Mouse (Mus musculus) thymus, postnatal 36 days (tissue): ENCODE data around the gene Tnnt1.

Source experiments
- DNase-seq, 2 experiments: peaks; one replicate each; pipeline ENCODE4 v3.0.0; 2022; ENCODE audit warnings: mixed read lengths in 2 of 2

Gene Tnnt1

DNA sequence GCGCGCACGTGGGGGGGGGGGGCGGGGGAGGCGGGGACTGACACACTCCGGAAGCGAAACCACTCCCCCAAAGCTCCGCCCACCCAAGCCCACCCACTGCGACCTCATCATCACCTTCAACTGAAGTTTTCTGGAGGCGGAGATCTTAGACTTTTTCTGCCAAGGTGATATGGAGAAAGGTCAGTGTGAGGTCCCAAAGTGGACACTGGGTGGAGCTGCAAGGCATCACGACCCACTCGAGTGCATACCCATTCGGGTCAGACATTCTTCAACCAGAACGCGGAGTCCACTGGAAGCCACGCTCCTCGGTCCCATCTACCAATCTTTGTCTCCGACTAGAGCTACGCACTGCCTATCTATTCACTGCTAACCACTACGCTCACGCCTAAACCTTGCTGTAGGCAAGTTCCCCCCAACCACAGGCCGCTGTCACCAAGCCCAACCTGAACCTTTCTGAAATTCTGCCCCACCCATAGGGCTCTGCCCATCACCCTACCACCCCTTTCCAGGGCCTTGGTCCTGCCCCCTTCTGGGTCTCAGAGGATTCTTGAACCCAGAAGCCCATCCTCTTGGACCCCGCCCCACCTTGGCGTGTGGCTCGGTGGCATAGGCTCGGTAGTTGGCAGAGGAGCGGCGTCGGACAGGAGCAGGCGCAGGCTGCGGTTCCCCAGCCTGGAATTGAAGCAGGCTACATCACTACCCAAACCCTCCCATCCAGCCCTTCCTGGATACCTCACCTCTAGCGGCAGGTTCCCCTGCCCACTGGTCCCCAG lies 5.2 kb upstream of the Tnnt1 start:
- DNase-seq = peak; percentile 25 to 43

DNA sequence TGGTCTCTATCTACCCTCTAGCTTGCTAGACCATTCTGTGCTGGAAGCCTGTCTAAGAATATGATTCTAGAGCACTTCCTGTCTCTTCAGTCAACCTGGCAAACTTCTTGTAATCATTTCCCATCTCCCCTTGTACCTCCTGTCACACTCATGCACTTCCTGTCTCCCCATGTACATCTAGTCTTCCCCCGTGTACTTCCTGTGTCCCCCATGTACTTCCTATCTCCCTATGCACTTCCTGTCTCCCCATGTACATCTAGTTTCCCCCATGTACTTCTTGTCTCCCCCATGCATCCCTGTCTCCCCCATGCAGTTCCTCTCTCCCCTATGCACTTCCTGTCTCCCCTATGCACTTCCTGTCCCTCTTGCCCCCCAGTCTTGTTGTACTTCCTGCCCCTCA lies 2.3 kb upstream of the Tnnt1 start:
- no peak for DNase-seq

DNA sequence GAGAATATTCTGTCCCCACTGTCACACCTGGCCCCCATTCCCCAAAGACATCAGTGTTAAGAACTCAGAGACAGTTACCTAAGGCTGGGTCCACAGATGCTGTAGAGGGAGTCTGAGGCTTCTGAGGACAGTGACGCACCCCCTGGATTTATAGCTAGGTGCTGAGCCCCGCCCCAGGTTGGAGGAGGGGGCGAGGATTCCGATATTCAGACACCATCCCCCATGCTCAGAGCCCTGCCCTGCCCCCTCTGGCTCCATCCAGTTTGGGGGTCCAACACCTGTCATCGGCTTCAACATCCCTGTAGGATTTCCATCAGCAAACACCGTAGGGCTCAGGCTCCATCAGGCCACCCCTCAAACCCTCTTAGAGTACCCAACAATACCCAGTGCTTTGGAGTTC lies 329 bp downstream of the Tnnt1 start:
- DNase-seq = no peak

DNA sequence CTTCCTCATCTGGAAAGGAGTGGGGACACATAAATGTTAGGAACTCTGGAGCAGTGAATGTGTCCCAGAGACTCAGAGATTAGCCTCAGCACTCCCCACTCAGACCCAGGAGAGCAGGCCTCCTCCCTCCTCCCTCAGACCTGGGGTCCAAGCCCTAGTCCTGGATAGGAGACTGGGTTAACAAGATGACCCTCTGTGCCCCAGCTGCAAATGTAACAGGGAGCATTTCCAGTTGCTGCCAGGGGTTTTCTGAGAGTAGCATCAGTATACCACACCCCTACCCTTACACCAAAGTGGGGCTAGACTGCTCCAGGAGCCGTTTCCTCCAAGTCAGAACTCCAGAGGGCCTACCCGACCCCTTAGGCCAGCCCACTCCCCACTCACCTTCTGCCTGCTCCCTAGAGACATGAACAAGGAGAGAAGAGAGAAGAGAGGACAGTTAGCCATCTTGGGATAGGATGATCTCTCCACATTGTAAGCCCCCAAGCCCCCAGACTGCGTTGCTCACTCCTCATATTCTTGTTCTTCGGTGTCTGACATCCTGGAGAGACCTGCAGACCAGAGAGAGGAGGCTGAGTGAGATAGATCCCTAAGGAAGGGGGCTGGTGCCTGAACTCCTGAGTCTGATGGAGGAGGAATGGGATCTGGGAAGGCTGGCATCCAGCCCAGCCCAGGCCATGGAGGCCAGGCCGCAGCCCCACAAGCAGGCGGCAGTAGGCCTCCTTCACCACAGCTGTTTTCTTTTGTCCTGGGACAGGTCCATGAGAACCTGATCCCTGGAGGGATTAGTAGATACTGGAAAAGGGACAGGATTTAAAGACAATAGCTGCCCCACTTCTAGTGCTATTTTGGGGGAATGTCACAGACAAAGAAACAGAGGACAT lies 2.1 kb downstream of the Tnnt1 start:
- DNase-seq = no peak

DNA sequence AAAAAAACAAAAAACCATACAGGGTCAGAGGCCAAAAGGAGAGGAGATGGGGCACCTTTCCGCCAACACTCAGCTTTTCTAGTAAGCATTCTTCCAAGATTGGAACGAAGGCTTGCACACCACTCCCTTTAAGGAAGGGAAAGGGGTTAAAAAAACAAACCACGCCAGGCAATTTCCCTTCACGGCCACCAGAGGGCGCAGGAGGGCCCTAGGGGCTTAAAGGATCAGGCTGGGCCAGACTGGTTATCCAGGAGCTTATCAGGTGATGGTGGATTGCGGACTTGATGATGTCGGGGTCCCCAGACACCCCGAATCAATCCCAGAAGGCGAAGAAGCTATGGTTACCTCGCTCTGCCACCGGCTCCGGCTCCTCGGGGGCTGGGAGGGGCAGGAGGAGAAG lies 2.9 kb downstream of the Tnnt1 start:
- DNase-seq = peak; percentile 26 to 33

DNA sequence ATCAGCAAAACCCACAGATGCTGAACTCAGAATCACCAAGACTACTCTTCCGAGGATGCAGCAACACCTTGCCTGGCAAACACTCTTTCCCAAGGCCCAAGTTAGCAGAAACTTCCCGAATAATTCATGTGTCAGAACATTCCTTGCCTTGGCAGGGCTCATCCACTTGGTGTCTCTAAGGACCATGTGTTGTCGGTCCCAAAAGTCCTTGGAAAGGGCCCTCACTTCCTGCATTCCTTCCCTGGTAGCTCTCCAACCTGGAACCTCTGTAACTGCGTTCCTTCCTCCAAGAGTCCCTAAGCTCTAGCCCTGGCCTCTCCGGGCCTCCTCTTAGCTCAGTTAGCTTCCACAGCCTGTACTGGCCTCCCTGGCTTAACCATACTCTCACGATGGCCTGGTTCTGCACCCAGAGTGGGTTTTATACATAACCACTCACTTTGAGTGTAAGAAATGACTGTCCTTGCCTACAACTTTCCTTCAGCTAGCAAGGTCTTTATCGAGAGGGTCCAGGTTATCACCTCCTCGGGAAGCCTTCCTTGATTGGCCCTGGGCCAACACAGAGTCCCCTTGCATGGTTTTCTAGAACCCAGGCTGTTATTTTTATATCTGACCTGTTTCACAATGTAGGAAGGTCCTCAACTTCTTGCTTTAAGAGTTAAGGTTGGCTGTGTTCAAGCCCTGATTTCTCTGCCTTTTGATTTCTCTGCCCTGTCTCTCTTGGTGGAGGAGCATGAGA lies 4.5 kb downstream of the Tnnt1 start:
- no peak for DNase-seq

DNA sequence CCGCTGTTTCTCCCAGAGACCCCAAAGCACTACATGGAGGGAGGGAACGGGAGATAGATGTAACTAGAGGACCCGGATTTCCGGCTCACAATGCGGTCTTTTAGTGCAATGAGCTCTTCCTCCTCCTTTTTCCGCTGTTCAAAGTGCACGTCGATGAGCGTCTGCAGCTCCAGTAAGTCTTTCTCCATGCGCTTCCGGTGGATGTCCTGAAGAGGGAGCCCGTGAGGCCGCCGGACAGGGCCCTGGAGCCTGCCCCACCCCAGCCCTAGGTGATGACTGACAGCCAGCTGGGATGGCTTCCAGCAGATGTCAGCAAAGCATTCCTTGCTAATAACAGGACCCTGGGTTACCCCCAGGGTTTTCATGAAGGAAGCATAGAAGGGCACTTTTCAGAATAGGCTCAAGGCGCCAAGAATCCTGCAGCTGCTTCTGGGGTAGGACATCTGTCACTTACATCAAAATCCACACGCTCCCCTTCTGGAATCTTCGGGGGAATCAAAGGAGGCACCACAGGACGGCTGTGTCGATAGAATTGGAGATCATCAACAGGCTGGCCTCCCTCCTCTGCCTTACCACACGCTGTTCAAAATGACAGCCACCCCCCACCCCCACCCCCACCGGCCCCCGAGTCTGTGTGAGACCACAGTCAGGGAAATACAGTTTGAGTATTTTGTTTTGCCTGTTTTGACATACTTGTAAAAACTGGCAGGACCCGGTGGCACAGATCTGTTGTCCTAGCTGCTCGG lies 6.1 kb downstream of the Tnnt1 start:
- peak; percentile 66 to 83 for DNase-seq

DNA sequence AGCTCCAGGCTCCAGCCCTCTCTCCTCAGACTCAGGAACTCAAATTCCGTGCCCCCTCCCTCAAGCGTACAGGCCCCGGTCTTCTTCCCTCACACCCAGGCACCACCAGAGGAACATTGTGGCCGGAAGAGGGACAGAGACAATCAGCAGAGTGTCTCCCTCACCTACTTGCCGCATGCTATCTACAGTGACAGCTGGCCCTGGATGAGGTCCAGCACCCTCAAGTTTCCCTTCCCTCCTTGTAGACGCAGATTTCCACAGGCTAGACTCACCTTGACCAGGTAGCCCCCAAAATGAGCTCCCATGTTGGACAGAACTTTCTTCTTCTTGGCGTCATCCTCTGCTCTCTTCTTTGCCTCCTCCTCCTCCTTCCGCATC lies 7.5 kb downstream of the Tnnt1 start:
- DNase-seq = no peak

DNA sequence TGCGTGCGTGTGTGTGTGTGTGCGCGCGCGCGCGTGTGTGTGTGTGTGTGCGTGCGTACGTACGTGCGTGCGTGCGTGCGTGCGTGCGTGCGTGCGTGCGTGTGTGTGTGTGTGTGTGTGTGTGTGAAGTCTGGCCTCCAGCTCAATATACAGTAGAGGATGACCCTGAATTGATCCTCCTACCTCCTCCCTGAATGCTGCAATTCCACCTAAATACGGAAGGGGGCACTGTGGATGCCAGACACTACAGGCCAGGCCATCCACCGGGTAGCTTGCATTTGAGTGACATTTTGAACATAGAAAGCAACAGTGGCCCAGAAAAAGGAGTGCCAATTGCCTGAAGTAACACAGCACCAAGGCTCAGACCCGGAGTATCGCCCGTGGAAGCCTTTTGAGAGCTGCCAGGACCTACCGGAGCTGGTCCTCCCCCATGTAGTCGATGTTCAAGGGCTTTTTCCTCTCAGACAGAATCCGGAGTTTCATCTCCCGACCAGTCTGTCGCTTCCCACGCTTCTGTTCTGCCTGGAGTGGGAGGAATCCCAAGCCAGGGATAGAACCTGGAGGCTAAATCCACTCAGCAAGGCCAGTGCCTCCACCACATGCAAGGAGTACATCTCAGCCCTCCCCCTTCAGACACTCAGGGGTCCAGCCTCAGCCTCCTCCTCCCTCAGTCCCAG lies 8.0 kb downstream of the Tnnt1 start:
- DNase-seq = no peak

DNA sequence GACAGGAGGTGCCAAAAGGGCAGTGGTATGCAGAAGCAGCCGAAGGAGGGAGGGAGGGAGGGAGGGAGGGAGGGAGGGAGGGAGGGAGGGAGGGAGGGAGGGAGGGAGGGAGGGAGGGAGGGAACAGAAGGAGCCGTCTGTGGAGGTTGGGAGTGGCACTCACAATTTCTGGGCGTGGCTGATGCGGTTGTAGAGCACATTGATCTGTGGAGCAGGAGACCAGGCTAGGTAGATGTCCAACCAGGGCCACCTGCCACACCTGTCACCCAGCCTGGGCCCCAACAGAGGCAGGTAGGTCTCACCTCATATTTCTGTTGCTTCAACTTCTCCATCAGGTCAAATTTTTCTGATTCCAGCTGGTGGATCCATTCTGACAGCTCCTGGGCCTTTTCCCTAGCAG lies 9.0 kb downstream of the Tnnt1 start:
- no peak for DNase-seq

DNA sequence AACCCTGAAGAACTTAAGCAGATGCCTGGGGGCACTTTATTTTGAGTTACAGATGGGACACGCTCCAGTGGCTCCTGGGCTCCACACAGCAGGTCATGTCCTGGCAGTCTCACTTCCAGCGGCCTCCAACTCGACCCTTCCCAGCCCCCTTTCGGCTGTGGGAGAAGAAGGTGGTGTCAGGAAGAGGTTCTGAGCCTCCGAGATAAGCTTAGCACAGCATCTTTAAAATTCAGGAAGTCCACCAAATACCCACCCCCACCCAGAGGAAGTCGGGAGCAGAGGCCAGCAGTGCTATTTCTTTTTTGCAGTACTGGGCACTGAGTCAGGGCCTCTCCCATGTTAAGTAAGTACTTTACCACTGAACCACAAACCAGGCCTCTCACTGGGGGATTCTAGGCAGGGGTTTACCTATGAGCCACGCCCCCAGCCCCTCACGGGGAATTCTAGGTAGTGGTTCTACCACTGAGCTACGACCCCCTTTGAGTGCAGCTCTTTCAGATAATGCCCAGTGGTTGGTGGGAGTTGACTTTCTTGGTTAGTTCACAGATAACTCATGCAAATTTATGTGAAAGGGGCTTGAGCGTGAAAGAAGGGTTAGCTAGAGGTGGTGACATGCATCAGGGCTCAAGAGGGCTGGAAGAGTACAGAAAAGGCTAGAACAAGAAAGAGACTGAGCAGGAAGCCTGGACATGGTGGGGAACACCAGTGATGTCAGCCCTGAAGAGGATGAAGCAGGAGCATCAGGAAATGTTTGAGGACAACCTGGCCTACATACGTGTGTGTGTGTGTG lies 11.3 kb downstream of the Tnnt1 start:
- DNase-seq = no peak

DNA sequence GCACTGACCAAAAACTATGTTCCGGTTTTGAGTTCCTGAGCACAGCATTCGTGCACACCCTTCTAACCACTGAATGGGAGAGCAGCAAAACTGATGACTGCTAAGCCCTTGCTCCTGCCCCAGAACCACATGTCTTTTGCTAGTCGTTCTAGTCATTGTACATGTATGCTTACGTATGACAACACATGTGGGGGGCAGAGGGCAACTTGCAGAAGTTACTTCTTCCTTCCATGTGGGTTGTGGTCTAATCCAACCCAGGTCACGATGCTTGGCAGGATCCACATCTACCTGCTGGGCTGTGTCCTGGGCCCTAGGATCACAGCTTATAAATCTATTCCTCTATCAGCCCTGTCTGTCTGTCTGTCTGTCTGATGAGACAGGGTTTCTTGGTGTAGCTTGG lies 12.3 kb downstream of the Tnnt1 start:
- no peak for DNase-seq

DNA sequence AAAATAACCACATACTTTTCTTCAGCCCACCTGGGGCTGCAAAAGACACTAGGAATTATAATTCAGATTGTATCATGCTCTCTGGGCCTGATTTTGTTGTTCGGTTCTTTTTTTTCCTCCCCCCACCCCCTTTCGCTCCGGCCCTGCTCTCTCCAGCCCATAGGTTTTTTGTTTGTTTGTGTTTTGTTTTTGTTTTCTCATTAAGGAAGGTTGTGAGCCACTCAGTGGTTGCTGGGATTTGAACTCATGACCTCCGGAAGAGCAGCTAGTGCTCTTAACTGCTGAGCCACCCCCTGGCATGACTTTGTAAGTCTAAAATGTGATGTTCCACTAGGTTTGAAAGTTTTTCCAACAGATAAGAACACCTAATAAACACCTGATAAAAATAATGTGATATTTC lies 13.1 kb downstream of the Tnnt1 start:
- no peak for DNase-seq

DNA sequence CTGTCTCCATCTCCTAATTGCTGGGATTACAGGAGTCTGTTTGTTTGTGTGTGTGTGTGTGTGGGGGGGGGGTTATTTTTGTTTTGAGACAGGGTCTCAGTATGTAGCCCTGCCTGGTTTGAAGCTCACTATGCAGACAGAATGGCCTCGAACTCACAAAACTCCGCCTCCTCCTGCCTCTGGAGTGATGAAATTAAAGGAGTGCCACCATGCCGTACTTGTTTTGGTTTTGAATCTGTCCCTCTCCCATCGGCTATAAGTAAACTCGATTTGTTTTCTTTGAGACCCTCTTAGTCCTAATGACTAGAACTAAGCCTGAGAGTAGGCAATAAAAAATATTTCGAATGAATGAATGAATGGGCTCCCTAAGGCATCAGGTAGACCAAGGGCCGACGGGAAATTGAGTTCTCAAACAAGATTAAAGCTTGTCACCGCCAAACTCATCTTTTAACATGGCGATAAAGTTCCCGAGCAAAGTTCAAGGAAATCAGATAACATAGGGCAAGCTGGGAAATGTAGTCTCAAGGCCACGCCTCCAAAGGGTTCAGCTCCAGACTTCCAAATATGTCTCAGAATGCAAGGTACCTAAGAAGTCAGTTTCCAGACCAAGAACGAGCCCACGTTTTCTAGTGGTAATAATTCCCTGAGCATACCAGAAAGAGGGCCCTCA lies 13.6 kb downstream of the Tnnt1 start:
- DNase-seq = no peak

DNA sequence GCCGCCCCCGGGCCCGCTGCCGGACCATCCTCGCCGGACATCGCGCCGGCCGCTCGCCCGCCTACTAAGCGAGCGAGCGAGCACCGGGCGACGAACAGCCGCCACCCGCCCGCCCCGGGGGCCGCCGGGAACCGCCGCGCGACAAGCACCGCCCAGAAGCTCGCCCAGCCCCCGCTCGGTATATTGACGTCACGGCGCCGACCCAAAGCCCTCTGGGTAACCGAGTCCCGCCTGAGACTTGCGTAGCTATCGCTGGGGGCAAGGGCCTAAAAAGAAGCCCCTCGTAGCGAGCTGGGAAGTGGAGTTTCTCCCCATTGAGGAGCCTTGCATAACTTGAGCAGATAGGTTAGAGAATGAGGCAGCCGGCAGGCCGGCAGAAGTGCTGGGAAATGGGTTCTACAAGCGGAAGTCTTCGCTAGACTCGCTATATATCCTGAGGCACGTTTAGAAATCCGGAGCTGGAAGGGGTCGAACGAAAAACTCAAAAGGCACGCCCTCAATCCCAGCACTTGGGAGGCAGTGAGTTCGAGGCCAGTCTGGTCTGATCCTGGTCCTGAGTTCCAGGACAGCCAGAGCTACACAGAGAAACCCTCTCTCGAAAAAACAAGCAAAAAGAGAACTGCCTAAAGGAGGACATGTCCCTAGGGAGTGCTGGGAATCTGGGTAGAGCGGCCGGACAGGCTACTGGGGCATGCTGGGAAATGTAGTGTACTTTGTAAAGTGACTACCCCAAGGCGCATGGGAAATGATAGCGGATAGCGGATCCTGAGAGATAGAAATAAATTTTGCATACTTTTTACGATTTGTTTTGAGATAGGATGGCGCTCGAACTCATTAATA lies 14.4 kb downstream of the Tnnt1 start, which contains the start of gene Ppp1r12c:
Gene Ppp1r12c (minus strand): TSS at position 123 of the 840 bp plus-strand sequence.
- DNase-seq = peak; percentile 94

DNA sequence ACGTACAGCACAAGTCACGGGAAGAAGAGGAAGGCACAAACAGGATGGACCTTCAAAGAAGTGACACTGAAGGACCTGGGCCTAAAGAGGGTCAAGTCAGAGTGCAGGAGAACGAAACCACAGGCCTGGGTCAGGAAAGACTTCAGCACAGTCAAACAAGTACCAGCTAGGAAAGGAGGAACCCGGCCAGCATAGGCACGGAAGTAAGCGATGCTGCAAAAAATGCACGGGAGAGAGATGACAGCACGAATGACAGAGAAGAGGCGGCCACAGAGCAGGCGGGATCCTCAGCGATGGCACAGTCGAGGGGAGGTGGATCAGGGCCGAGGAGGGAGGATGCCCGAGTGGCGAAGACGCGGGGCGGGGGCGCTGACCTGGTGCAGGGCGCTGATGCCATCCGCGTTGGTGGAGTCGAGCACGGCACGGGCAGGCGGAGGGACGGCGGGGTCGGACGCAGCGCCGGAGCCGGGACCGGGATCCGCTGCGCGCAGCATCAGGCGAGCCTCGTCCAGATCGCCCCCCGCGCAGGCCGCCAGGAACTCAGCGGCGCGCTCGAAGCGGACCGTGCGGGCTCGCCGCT lies 15.2 kb downstream of the Tnnt1 start:
- DNase-seq = peak; percentile 47 to 68

DNA sequence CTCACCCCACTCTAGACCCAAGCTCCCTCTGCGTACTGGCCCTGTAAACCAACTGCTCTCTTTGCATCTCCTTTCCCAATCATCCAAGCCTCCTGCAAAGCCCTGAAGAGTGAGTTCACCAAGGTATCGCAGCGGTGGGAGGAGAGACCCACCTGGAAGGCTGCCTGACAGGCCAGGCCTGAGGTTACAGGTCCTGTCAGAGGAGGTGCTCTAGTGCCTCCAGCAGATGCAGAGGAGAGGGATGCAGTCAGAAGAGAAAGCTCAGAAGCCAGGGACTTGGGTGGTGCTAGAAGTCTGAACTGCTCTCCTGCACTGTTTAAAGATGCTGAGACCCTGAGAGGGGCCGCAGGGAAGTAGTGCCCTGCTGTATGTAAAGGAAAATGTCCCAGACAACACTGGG lies 17.1 kb downstream of the Tnnt1 start:
- DNase-seq = no peak

DNA sequence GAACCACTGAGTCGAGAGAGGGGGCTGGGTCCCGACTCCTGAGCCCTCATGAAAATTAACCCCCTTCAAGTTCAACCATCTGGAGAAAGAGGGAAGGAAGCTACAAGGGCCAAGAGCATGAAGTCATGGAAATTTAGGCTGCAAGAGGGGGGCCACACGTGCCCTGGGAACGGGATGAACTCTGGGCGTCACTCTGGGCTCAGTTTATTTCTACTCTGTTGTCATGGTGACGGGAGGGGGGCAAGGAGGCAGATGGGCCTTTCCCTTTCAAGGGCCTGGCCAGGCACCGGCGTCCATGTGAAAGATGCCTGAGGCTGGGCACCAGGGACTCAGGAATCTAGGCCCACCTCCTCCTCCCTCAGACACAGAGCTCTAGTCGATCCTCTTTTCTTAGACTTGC lies 17.9 kb downstream of the Tnnt1 start:
- DNase-seq = no peak

DNA sequence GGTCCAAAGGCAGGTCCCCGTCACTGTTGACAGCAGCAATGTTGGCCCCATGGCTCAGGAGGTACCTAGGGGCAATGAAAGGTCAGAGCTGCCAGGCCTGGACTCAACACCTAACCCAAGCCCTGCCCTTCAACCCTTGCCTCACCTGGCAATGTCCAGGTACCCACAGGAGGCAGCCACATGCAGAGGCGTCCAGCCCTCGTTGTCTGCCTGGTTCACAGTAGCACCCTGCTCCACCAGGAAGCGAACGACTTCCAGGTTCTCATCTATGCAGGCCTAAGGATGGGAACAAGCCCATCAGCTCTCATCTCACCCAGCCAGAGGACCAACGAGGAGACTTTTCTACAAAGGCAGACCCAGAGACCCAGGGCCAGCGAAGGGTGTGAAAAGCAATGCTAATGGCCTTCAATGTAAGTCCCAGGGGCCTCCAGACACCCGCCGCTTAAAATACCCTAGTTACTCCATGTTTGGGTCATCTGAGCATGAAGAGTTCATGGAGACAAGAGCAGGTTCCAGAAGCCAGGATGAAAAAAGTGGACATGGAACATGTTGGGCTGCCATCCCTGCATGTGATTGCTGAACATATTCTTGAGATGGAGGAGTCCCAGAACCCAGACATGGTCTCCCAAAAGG lies 18.8 kb downstream of the Tnnt1 start:
- DNase-seq = no peak
